Mouse (Mus musculus): ENCODE measurements around the gene Elavl1.

DNA sequence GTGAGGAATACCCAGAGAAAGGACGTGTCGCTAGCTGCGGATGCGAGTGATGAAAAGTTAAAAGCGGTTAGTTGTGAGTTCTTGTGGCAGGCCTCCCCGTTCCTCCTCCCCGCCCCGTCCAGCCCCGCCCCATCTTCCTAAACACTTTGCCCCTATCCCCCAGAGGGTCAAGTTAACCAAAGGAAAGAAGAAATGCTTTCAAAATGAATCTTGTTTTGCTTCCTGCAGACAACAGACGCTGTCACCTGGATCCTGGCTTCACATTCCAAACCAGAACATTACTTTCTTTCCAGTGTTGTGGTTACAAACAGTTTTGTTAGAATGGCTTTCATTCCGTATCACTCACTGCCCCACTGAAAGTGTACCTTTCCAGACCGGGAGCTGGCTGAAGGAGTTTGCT, 23.1 kb upstream of the Elavl1 start:
- TF ChIP-seq CTCF (IDR thresholded peaks at IDR 0.05) (no peak), EP300 (IDR thresholded peaks at IDR 0.05) (no peak)

Measured in lung, postnatal 0 days (tissue).